Mouse (Mus musculus): ENCODE measurements at regions not wholly inside any gene's neighbourhood (a gene's known extent, or its start where the extent isn't known, plus 50 kb on each side); places are given as distances from the start of the nearest gene placed in this dataset.

DNA sequence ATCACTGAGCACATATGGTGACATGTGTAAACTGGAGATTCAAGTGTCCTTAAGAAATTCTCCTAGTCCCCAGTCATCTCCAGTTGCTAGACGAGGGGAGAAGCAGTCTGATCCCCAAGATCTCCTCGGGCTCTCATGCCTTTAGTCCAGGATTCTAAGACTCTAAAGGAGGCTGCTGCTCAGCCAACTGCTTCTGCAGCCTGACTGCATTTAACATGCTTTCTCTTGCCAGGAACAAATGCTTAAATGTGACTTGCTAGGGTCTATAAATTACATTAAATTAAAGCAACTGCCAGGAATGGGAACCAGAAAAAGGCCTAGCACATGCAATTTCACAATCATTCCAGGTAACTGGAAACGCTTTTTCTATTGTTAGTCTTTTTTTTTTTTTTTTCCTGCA is 599.8 kb upstream of the Gcfc2 start:
- no peak for DNase-seq (ENCODE audit: low spot score)

DNA sequence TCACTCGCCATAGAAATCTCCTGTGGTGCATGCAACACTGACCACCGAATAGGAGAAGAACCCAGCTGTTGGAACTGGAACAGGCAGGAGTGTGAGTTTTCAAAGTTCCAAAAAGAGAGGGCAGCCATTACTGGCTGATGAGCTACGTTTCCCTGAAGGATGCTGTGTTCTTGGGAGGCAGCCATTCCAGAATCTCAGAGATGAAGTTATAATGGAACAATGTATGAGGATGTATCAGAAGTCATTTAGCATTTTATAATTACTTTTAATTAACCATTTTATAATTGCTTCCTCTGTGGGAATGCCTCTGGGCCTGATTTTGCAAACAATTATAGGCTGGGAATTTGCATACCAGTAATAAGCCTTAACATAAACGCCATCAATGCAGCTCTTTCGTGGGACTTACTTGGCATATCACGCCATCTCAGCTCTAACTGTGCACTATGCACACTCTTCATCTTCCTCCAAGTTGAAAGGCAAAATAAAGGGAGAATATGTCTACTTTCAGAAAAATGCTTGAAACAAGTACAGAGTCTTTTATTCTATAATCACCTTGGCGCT is 559.4 kb upstream of the Gcfc2 start:
- DNase-seq (ENCODE audit: low spot score): no peak

GRCm38 (mm10) chr6:81388484-81388883 is 535.0 kb upstream of the Gcfc2 start:
- DNase-seq (ENCODE audit: low spot score): no peak

GRCm38 (mm10) chr6:81403122-81403521 is 520.3 kb upstream of the Gcfc2 start:
- no peak for DNase-seq (ENCODE audit: low spot score)

DNA sequence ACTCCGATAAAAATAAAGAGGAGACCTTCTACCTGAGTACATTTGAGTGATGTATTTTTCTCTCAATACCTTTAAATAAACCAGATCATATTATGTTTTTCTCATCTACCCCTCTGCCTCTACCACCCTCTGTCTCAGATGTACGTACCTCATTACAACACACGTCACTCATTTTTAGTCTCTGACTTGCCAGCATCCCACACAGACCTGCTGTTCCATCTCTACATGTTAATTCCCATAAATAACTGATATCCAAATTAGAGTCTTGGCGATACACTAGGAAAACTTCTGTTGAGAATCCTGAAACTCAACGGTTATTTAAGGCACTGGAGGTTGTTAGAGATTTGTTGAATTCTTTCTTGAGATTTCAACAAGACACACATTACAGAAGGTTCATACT is 509.9 kb upstream of the Gcfc2 start:
- DNase-seq (ENCODE audit: low spot score): no peak

DNA sequence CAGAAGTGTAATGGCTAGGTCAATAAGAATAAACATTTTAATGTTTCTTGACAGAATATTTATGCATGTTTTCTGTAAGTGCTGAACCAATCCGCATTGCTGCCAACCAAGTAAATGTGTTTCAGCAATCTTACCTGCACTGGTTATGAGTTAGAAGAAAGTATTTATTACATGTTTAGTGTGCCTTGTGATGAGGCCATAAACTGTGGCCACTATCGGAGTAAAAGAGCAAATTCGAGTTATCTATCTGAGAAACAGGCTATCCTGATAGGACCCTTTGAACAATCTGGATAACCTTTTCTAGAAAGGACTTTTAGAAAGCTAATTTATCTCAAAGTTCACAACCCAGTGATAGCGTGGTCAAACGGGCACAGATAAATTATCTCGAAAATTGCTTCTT is 488.7 kb upstream of the Gcfc2 start:
- no peak for DNase-seq (ENCODE audit: low spot score)

GRCm38 (mm10) chr6:81438951-81439722 is 484.3 kb upstream of the Gcfc2 start:
- DNase-seq (ENCODE audit: low spot score): no peak

DNA sequence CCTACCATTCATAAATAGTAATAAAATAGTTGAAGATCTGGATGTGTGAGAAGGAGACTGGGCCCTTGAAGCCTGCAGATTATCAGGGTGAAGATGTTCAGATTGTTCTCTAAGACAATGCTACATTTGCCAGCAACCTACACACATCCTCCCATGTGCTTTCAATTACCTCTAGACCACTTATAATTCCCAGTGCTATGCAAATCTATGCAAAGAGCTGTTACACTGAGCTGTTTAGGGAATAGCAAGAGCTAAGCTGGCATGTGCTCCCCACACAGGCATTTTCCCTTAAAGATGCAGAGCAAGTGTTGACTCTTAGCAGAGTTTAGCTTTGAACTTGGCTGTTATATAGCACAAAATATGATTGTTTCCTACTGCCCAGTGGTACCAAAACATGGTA is 482.1 kb upstream of the Gcfc2 start:
- DNase-seq (ENCODE audit: low spot score): no peak

GRCm38 (mm10) chr6:81446019-81446800 is 477.3 kb upstream of the Gcfc2 start:
- no peak for DNase-seq (ENCODE audit: low spot score)

DNA sequence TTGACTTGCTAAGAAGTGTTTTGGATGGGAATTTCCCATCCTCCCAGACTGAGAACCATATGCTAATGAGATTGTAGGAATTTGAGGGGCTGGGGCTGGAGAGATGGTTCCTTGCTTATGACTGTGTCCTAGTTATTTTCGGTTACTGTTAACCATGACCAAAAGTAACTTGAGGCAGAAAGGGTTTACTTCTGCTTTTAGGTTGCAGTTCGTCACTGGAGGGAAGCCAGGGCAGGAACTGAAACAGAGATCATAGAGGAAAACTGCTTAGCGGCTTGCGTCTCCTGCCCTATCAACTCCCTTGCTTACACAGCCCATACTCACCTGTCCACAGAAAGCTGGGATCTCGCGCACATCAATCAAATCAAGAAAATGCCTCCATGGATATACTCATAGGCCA is 475.8 kb upstream of the Gcfc2 start:
- no peak for DNase-seq (ENCODE audit: low spot score)

DNA sequence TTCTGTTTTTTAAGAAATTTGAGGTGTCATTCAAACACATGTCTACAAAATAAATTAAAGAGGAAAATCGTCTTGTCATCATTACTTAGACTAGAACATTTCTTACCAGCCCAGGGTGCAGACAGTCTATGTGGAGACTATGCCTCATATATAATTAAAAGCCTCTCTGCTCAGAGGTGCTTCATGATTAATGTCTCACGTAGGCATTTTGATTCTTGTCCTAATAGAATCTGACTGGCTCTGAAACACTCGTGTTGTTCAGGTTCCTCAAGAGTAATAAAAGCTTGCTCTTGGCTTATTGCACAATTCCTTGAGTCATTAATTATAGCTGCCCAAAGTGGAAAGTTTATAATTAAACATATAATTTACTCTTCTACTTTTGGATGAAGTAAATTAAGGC is 475.1 kb upstream of the Gcfc2 start:
- DNase-seq (ENCODE audit: low spot score): no peak

GRCm38 (mm10) chr6:81461095-81461494 is 462.4 kb upstream of the Gcfc2 start:
- DNase-seq (ENCODE audit: low spot score): no peak

GRCm38 (mm10) chr6:81464442-81464841 is 459.0 kb upstream of the Gcfc2 start:
- no peak for DNase-seq (ENCODE audit: low spot score)

- DNase-seq (ENCODE audit: low spot score): no peak
These were observed 456.9 kb upstream of the Gcfc2 start for GRCm38 (mm10) chr6:81466536-81466935.

- DNase-seq (ENCODE audit: low spot score): no peak
These were observed 452.0 kb upstream of the Gcfc2 start for GRCm38 (mm10) chr6:81471340-81471955.

DNA sequence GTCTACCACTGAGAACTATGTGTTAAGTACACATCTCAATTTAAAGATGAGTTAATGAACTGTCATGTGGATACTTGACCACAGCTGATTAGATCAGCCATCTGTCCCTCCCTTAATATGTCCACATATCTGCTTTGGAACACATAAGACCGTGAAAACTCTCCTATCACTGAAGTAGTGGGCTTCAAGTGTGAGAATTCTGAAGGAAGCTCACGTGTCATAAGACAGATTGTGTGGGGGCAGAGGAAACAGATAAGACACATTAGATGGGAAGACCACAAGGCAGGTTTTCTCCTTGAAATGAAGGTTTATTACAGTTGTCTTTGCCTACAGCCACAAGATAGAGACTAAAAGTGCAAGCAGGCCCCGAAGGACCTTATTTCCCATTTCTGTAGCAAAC is 451.0 kb upstream of the Gcfc2 start:
- no peak for DNase-seq (ENCODE audit: low spot score)

DNA sequence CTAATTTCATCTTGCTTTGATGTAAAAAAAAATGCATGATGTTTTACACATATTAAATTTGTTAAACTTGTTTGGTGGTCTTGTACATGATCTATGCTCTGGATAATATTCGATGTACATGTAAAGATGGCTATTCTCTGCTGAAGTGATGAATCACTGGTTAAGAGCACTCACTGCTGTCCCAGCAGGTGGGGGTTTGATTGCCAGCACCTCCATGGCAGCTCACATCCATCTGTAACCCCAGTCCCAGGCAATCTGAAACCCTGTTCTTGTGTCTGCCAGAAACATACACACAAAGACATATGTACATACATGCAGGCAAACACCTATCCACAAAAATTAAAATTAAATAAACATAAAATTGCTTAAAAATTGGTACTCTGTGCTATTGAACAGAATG is 448.7 kb upstream of the Gcfc2 start:
- DNase-seq (ENCODE audit: low spot score): no peak

- DNase-seq (ENCODE audit: low spot score): no peak
These were observed 436.5 kb upstream of the Gcfc2 start for GRCm38 (mm10) chr6:81487006-81487405.

DNA sequence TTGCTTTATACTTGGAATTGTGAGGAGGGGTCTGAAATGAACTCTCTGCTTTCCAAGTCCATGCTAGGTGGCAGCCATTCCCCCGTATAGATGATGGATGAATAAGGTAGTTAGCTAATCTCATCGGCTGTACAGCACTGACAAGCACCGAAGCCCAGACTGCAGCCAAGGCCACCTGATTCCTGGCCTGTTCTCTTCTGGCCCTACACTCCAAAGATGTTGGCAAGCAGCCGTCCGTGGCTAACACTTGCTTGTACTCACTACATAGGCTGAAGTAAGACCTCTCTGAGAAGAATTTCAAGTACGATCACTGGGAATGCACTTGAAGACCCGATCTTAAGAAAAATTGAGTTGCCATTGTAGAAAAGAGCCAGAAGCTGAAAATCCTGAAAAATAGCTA is 427.2 kb upstream of the Gcfc2 start:
- DNase-seq (ENCODE audit: low spot score): no peak

GRCm38 (mm10) chr6:81517185-81517584 is 406.3 kb upstream of the Gcfc2 start:
- DNase-seq (ENCODE audit: low spot score): no peak

DNA sequence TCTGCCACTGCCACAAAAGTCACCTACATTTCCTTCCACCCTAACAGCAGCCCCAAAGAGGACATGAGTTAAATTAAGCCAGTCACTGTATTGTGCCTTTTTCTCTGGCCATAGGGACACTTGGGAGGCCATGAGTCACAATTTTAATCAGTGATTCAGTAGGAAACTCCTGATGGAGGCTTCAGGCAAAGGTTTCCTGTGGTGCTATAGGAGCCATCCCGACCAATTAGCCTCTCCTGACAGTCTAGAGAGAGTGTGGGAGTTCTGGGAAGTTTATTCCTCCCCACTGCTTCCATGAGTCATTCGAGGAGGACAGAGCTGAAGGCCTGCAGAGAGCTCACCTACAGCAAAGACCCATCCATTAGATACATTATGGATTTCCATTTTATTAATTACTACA is 361.2 kb upstream of the Gcfc2 start:
- no peak for DNase-seq (ENCODE audit: low spot score)

DNA sequence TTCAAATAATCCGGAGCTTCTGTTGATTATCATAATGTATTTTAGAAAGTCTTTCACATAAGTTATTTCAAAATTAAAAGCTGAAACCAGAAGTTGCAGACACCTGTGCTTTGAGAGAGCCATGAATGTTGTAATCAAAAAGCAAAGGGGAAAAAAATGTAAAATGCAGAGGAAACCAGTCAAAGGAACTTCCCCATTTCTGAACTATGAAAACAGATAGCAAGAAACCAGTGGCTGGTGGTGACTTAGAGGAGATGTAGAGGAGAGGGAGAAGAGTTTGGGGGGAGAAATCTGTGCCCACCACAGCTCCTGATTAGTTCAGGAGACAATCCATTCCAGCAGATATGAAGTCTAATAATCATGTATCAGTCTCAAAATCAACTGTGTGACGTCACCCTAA is 360.3 kb upstream of the Gcfc2 start:
- DNase-seq (ENCODE audit: low spot score): no peak

- no peak for DNase-seq (ENCODE audit: low spot score)
These were observed 359.2 kb upstream of the Gcfc2 start for GRCm38 (mm10) chr6:81564295-81564694.

Data from ovary, postnatal 14 days (tissue).